Mouse (Mus musculus): ENCODE results near the gene Rbfox1.

GRCm38 (mm10) chr16:7159827-7160217 is 1274.7 kb downstream of the Rbfox1 start:
- no peak for TF ChIP-seq TCF12 (IDR thresholded peaks at IDR 0.05; ENCODE audit: low read depth, low read length)
- no peak for TF ChIP-seq MXI1 (IDR thresholded peaks at IDR 0.05; ENCODE audit: low read depth, low read length)
